Mouse (Mus musculus) forebrain, embryonic 15.5 days (tissue): ENCODE results near the gene Gm45716. TPM values are rescaled to one million over a fixed set of nuclear protein-coding genes. Genes with fewer than 3 reads are reported as not detected.

Source experiments
- polyA plus RNA-seq: library from polyadenylated mRNA; unstranded; fragments of >200 nt; fragmentation: Nextera tagmentation; extraction: Ambion mirVana; gene quantifications from 2 replicates; pipeline ENCODE4 v1.2.1, GENCODE M21; 2015

Gm45716 gene
- polyA plus RNA-seq, 1 experiment from 2014 or later, result 18.2 TPM

Other genes with a start within 250 kb of the Gm45716 start
- 0.97 and 1.4 TPM in 2 replicates for gene Pctp, start 184.8 kb upstream of the Gm45716 start, polyA plus RNA-seq
- 5.3 and 5.7 TPM in 2 replicates for gene Tmem100, start 157.3 kb upstream of the Gm45716 start, polyA plus RNA-seq
- 91.7 and 94.3 TPM in 2 replicates for gene Mmd, start 61.8 kb downstream of the Gm45716 start, polyA plus RNA-seq
- gene Hlf, start 203.2 kb downstream of the Gm45716 start, polyA plus RNA-seq, result 4.2 TPM in 2 replicates